Mouse (Mus musculus) ovary, postnatal 36 days (tissue): Measurements from ENCODE around the gene Fbxw17.
"Not testable (repeated sequence)": the region's sequence is repeated elsewhere in the genome, so short reads cannot be mapped to it uniquely, and the experiment has no call there.

ENCODE experiments used
- DNase-seq: peaks from one replicate; pipeline ENCODE4 v3.0.0; 2022; ENCODE audit warnings: low spot score, mixed read lengths

Gene Fbxw17

DNA sequence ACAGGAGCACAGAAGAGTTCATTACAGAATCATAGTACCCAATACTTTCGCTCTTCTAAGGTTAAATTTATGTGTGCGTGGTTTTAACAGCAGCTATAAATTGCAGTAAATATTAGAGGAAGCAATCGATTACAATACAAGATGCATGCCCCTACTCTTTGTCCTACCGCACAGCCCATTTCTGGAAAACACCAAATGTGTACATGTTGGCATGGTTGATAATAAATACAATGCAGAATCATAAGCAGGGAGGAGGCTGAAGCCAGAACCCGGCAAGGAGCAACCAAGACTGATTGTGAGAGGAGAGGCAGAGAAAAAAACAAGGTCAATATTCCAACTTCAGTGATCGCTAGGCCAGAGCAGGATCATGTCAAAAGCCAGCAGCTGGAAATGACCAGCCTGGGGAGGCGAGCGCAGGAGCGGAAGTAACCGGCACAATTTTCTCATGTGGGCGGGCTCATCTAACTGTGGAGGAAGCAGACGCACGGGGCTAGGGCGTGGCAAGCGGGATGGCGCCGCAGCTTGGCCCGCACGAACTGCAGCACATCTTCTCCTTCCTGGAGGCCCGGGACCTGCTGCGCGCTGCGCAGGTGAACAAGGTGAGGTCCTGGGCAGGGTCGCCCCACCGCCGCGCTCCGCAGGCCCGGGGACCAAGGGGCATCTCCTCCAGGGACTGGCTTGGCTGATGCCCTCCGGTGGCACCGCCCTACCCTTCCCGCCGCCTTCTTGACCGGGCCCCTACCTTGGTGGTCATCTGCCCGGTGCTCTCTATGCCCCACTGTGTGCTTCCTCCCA lies at the start of gene Fbxw17:
Fbxw17 (plus strand) TSS at position 476 of the 795 bp plus-strand sequence.
- peak; percentile 78 for DNase-seq

DNA sequence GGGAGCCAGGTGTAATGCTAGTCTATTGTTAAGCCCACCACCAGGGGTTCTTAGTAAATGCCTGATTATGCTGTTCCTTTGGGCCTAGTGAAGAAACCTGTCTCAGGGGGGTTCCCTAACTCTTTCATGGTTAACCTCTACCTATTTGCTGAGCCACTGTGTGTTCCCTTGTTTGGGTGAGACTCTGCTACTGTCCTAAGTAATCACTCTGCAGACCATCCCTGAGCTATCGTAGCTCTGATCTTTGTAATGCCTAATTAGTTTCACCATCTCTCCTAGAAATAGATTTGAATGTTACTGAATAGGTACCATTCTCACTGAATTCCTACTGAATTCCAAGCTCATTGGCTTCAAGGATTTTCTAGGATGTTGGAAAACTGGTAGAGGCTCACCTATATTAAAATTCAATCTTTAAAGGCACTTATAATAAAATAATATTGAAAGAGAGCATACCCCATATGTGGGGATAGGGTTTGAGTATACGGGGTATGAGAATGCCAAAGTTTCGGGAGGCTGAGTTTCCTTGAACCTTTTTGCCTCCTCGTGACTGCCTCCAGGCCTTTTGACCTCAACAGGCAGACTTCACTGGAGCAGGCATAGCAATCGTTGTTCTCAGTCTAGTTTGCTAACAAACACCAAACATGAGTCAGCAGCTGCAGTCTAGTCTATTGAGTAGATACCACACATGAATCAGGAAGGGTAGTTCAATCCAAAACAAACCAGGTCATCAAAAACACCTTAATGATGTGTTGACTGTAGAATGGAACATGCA lies 44.5 kb upstream of the Fbxw17 start:
- DNase-seq: not testable (repeated sequence)

DNA sequence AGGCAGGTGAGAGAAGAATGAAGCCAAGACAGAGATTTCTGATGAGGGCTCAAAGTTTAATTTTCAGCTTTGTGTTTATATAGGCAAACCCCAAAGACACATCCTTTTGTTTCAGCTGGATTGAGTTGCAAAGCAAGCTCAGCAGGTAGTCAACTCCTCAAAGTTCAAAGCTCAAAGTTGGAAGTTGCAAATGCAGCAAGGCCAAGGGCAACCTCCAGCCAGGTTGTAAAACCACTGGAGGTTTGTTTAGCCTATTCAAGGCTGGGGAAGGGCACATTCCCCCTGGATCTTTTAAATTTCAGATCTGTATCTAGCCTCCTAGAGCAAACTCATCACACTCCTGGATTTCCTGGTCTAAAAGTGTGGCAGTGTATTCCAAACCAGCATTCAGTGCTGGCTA lies 28.5 kb upstream of the Fbxw17 start:
- not testable (repeated sequence) for DNase-seq

DNA sequence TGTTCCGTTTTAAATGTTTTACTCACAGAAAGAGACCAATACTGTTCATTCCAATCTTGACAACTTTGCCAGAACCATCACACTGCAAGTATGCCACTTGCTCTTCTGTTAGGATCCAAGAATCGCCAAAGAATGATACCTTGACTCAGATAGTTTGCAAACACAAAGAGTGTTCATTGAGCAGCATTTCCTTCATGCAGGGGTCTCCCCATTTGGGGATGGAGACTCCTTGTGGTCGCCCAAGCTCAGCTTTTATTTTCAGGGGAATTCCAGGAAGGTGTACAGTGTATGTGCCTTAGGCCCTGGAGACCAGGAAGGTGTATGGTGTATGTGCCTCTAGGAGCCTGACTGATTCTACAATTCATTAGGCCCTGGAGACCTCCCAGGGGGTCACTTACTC lies 757 bp downstream of the Fbxw17 start:
- no peak for DNase-seq

GRCm38 (mm10) chr13:50423625-50424209 lies 6.1 kb downstream of the Fbxw17 start:
- DNase-seq: no peak

DNA sequence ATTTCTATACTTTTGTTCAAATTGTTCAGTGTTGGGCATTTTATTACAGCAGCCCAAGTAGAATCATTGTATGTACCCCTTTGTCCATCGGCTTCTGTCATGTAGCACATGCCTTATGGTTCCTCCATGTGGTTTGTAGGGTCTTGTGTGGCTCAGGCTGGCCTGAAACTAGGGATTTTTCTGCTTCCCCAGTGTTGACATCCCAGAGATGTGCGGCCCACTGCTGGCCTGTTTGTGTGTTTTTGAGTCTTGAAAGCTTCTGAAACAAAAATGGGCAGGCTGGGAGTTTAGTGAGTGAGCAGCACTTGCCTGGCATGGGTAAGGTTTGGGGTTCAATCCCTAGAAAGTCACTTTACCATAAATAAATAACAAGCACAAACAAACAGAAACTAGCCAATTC lies 6.9 kb downstream of the Fbxw17 start:
- DNase-seq: no peak

DNA sequence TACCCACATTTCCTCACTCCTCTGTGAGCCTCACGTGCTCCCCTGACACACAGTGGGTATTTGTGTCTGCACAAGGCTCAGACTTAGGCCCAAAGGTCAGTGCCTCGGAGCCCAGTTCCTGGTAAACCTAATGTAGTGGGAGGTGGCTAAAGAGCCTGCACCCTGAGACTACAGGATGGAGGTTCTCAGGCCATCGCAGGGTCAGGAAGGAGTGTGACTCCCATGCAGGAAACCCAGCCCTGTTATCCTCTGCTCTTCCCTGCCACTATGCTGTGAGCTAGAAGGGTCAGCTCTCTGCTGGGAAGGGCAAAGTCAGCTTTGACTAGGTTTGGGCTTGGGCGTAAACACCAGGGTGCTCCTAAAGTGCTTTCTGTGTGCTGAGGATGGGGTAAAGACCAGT lies 9.0 kb downstream of the Fbxw17 start:
- no peak for DNase-seq

DNA sequence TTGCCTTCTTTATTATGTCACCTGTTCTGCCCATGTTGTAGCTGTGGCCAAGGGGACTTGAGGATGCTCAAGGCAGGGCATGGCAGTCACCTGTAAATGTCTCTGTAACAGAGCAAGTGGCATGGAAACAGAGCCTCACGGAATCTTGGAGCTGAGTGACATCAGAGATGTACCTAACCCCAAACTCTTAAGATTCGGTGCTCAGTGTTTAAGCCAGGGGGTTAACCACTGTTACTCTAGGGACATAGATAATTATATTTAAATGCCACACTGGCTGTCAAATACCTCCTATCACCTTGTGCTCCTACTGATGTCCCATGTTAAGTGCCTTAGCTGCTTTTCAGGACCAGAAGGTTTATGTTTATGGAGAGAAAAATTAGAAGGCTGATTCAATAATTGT lies 26.1 kb downstream of the Fbxw17 start, which contains the start of gene Gm47429:
Gm47429 (minus strand) TSS at position 101 of the 400 bp plus-strand sequence.
- no peak for DNase-seq

GRCm38 (mm10) chr13:50445261-50445660 lies 27.6 kb downstream of the Fbxw17 start:
- no peak for DNase-seq

- DNase-seq: peak; percentile 18
These were observed 34.6 kb downstream of the Fbxw17 start for GRCm38 (mm10) chr13:50452266-50452665.

DNA sequence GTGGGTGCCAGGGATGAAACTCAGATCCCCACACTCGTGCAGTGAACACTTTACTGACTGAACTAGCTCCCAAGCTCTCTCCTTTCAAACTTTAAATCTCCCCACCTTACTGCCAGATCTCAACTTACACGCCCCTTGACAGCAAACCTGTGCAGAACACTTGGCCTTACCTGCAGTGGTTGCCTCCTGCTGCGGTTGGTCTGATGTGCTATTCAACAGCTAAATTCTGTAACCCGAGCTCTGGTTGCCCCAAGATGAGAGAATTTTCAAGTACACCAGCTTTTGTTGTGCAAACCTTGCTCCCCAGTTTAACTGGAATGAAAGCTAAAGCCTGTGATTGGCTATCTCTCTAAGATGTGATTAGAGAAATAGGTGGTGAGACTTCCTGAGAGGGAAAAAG lies 35.8 kb downstream of the Fbxw17 start:
- no peak for DNase-seq

- not testable (repeated sequence) for DNase-seq
These were observed 42.8 kb downstream of the Fbxw17 start for GRCm38 (mm10) chr13:50460433-50460832.

- peak; percentile 25 for DNase-seq
These were observed 47.2 kb downstream of the Fbxw17 start for GRCm38 (mm10) chr13:50464621-50465562.

GRCm38 (mm10) chr13:50467007-50467406 lies 49.3 kb downstream of the Fbxw17 start, which contains the start of gene Nutm2:
Gene Nutm2 (plus strand): TSS chr13:50467307.
- no peak for DNase-seq
